Mouse (Mus musculus): Measurements from ENCODE around the gene Tbc1d2b. TPM values are rescaled to one million over a fixed set of nuclear protein-coding genes. Genes with fewer than 3 reads are reported as not detected.

Tbc1d2b gene
- polyA plus RNA-seq, 1 experiment from 2014 or later: 6.7 TPM

GRCm38 (mm10) chr9:90234786-90235185 lies 35.8 kb downstream of the Tbc1d2b start:
- WGBS (ENCODE audit: insufficient replicate concordance): 70% methylated on average over 5 of the region's 5 CpGs
- Histone ChIP-seq H3K27me3 (ENCODE audit: control insufficient read depth, insufficient read depth, low read length) (no peaks in the 10 kb centered on the region), H3K4me1 (ENCODE audit: control insufficient read depth, insufficient read depth, low read length) (peaks cover 15% of the 10 kb centered on the region), H3K9ac (ENCODE audit: low read depth, low read length) (no peak overlapping the region), H3K36me3 (ENCODE audit: control insufficient read depth, insufficient read depth, low read length) (no peaks in the 10 kb centered on the region), H3K27ac (ENCODE audit: low read depth, low read length) (no peak overlapping the region), H3K9me3 (replicated peaks; ENCODE audit: control insufficient read depth, low read length) (no peaks in the 10 kb centered on the region), H3K4me3 (ENCODE audit: low read depth, low read length) (no peak overlapping the region), H3K4me2 (no peak overlapping the region)
- no peak for ATAC-seq (replicated peaks; ENCODE audit: insufficient number of reproducible peaks, low FRiP score, low TSS enrichment)

GRCm38 (mm10) chr9:90233906-90234419 lies 36.6 kb downstream of the Tbc1d2b start:
- Histone ChIP-seq H3K4me1 (ENCODE audit: control insufficient read depth, insufficient read depth, low read length) (peaks cover 15% of the 10 kb centered on the region), H3K36me3 (ENCODE audit: control insufficient read depth, insufficient read depth, low read length) (no peaks in the 10 kb centered on the region), H3K27me3 (ENCODE audit: control insufficient read depth, insufficient read depth, low read length) (no peaks in the 10 kb centered on the region), H3K9me3 (replicated peaks; ENCODE audit: control insufficient read depth, low read length) (no peaks in the 10 kb centered on the region), H3K4me3 (ENCODE audit: low read depth, low read length) (no peak overlapping the region), H3K27ac (ENCODE audit: low read depth, low read length) (no peak overlapping the region), H3K4me2 (no peak overlapping the region), H3K9ac (ENCODE audit: low read depth, low read length) (no peak overlapping the region)
- ATAC-seq (replicated peaks; ENCODE audit: insufficient number of reproducible peaks, low FRiP score, low TSS enrichment): no peak
- WGBS (ENCODE audit: insufficient replicate concordance): 85% methylated on average over 5 of the region's 5 CpGs

DNA sequence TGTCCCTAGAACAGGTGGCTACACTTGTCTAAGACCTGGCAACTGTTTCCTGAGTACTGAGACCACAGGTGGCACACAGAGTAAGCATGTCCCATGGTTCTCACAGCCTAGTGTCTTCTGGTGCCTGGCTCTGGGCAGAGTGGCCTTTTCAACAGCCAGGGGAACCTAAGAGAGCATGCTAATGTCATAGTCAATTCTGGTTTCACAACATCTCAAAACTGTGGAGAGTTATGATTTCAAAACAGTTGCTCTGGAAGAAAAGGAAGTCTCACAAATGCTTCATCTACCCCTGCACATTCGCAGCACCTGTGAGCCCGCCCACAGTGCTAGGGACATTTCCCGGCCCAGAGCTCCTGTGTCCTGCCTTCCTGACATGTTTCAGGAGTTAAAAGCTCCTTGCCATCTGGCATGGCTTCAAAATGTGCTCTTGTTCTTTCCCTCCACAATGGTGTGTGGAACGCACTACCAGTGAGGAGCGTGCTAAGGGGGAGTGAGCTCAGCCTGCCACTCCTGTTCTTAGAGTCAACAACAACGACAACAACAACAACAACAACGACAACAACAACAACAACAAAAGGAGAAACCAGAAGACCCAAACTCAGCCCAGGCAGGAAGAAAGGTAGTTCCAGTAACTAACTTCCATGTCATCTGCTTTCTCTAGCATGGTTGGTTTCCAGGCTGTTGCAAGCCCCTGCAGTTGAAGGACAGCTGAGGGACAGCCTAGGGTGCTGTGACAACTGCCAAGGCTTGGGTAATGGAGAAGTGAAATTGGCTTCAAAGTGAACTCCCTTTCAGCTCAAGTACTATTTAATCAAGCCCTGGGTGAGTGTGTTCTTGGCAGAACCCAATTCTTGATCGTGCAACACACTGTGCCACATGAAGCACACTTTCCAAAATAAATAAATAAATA lies 37.6 kb downstream of the Tbc1d2b start:
- no peaks in the 10 kb centered on the region for H3K9me3 ChIP-seq (replicated peaks; ENCODE audit: control insufficient read depth, low read length)
- H3K27me3 ChIP-seq (ENCODE audit: control insufficient read depth, insufficient read depth, low read length): no peaks in the 10 kb centered on the region
- no peak for ATAC-seq (replicated peaks; ENCODE audit: insufficient number of reproducible peaks, low FRiP score, low TSS enrichment)
- 86% methylated on average over 8 of the region's 8 CpGs for WGBS (ENCODE audit: insufficient replicate concordance)
- H3K9ac ChIP-seq (ENCODE audit: low read depth, low read length): no peak overlapping the region
- no peak overlapping the region for H3K4me2 ChIP-seq
- H3K4me1 ChIP-seq (ENCODE audit: control insufficient read depth, insufficient read depth, low read length): peaks cover 12% of the 10 kb centered on the region
- no peaks in the 10 kb centered on the region for H3K36me3 ChIP-seq (ENCODE audit: control insufficient read depth, insufficient read depth, low read length)
- H3K27ac ChIP-seq (ENCODE audit: low read depth, low read length): no peak overlapping the region
- no peak overlapping the region for H3K4me3 ChIP-seq (ENCODE audit: low read depth, low read length)

DNA sequence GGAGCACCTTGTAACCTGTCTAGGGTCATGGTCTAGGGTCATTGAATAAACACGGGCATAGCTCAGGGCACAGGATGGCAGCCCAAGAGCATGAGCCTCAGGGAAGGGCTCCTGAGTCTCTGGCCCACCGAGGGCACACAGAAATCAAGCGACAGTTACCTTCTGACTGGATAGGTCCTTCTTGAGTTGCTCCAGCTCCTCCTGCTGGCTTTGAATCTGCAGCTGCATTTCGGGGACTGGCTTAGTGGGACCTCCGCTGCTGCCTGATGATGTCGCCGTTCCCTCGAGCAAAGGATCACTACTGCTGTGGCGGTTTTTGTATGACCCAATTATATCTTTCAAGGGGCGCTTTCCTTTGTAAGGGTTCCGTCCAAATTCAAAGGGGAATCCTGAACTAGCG lies 43.4 kb downstream of the Tbc1d2b start:
- Histone ChIP-seq H3K9me3 (replicated peaks; ENCODE audit: control insufficient read depth, low read length) (no peaks in the 10 kb centered on the region), H3K27ac (ENCODE audit: low read depth, low read length) (no peak overlapping the region), H3K27me3 (ENCODE audit: control insufficient read depth, insufficient read depth, low read length) (no peaks in the 10 kb centered on the region), H3K9ac (ENCODE audit: low read depth, low read length) (no peak overlapping the region), H3K4me2 (no peak overlapping the region), H3K36me3 (ENCODE audit: control insufficient read depth, insufficient read depth, low read length) (peaks cover 10% of the 10 kb centered on the region), H3K4me1 (ENCODE audit: control insufficient read depth, insufficient read depth, low read length) (peaks cover 8% of the 10 kb centered on the region; the same call in 1 of the 2 replicates), H3K4me3 (ENCODE audit: low read depth, low read length) (no peak overlapping the region)
- no peak for ATAC-seq (replicated peaks; ENCODE audit: insufficient number of reproducible peaks, low FRiP score, low TSS enrichment)
- WGBS (ENCODE audit: insufficient replicate concordance): 80% methylated on average over 12 of the region's 12 CpGs

GRCm38 (mm10) chr9:90226742-90227096 lies 43.9 kb downstream of the Tbc1d2b start:
- H3K4me2 ChIP-seq: no peak overlapping the region
- H3K27ac ChIP-seq (ENCODE audit: low read depth, low read length): no peak overlapping the region
- WGBS (ENCODE audit: insufficient replicate concordance): 82% methylated on average over 2 of the region's 2 CpGs
- no peak overlapping the region for H3K4me3 ChIP-seq (ENCODE audit: low read depth, low read length)
- no peak; the same call in 1 of the 2 replicates for ATAC-seq (replicated peaks; ENCODE audit: insufficient number of reproducible peaks, low FRiP score, low TSS enrichment)
- peaks cover 8% of the 10 kb centered on the region; the same call in 1 of the 2 replicates for H3K4me1 ChIP-seq (ENCODE audit: control insufficient read depth, insufficient read depth, low read length)
- no peaks in the 10 kb centered on the region for H3K27me3 ChIP-seq (ENCODE audit: control insufficient read depth, insufficient read depth, low read length)
- no peak overlapping the region for H3K9ac ChIP-seq (ENCODE audit: low read depth, low read length)
- peaks cover 10% of the 10 kb centered on the region for H3K36me3 ChIP-seq (ENCODE audit: control insufficient read depth, insufficient read depth, low read length)
- H3K9me3 ChIP-seq (replicated peaks; ENCODE audit: control insufficient read depth, low read length): no peaks in the 10 kb centered on the region

GRCm38 (mm10) chr9:90226081-90226741 lies 44.4 kb downstream of the Tbc1d2b start:
- peaks cover 8% of the 10 kb centered on the region; the same call in 1 of the 2 replicates for H3K4me1 ChIP-seq (ENCODE audit: control insufficient read depth, insufficient read depth, low read length)
- WGBS (ENCODE audit: insufficient replicate concordance): 72% methylated on average over 21 of the region's 21 CpGs
- H3K4me3 ChIP-seq (ENCODE audit: low read depth, low read length): no peak overlapping the region
- peaks cover 10% of the 10 kb centered on the region for H3K36me3 ChIP-seq (ENCODE audit: control insufficient read depth, insufficient read depth, low read length)
- H3K27me3 ChIP-seq (ENCODE audit: control insufficient read depth, insufficient read depth, low read length): no peaks in the 10 kb centered on the region
- ATAC-seq (replicated peaks; ENCODE audit: insufficient number of reproducible peaks, low FRiP score, low TSS enrichment): no peak
- no peaks in the 10 kb centered on the region for H3K9me3 ChIP-seq (replicated peaks; ENCODE audit: control insufficient read depth, low read length)
- no peak overlapping the region for H3K4me2 ChIP-seq
- H3K27ac ChIP-seq (ENCODE audit: low read depth, low read length): no peak overlapping the region
- H3K9ac ChIP-seq (ENCODE audit: low read depth, low read length): no peak overlapping the region

DNA sequence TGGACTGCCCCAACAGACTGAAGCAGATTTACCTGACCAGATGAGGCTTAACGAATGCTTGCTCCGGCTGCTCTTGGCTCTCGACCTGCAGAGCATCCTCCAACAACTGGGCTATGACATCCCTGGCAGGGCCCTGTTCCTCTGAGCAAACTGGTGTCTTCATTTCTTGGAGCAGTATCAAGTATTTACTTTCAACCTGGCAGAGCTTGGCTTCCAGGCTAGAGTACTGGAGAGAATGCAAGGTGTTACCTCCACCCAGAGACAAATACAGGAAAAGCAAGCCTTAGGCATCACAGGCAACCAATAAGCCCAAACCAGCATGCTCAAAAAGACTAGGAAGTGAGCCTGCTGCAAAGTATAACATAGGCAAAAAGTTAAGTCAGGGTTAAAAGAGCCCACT lies 48.3 kb downstream of the Tbc1d2b start:
- ATAC-seq (replicated peaks; ENCODE audit: insufficient number of reproducible peaks, low FRiP score, low TSS enrichment): no peak
- no peak overlapping the region for H3K4me2 ChIP-seq
- no peak overlapping the region for H3K27ac ChIP-seq (ENCODE audit: low read depth, low read length)
- H3K27me3 ChIP-seq (ENCODE audit: control insufficient read depth, insufficient read depth, low read length): no peaks in the 10 kb centered on the region
- no peak overlapping the region for H3K9ac ChIP-seq (ENCODE audit: low read depth, low read length)
- H3K4me1 ChIP-seq (ENCODE audit: control insufficient read depth, insufficient read depth, low read length): peaks cover 11% of the 10 kb centered on the region; the same call in 1 of the 2 replicates
- peaks cover 10% of the 10 kb centered on the region for H3K36me3 ChIP-seq (ENCODE audit: control insufficient read depth, insufficient read depth, low read length)
- H3K9me3 ChIP-seq (replicated peaks; ENCODE audit: control insufficient read depth, low read length): no peaks in the 10 kb centered on the region
- WGBS (ENCODE audit: insufficient replicate concordance): 91% methylated on average over 3 of the region's 3 CpGs
- no peak overlapping the region for H3K4me3 ChIP-seq (ENCODE audit: low read depth, low read length)

DNA sequence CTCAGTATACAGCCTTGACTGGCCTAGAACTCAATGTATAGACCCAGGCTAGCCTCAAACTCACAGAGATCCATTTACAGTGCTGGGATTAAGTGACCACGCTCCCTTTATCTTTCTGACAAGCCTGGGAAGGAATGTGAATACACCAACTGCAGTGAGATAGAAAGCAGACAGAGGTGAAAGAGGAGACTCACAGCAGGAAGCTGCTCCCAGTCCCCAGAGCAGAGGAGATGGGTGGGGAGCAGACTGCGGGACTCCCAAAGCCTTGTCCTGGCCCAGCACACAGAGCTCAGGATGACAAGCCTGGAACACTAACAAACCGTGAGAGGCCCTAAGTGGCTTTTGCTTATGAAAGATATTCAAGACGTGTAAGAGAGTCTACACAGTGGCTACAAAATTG lies 53.1 kb downstream of the Tbc1d2b start:
- Histone ChIP-seq H3K27me3 (ENCODE audit: control insufficient read depth, insufficient read depth, low read length) (no peaks in the 10 kb centered on the region), H3K27ac (ENCODE audit: low read depth, low read length) (no peak overlapping the region), H3K4me3 (ENCODE audit: low read depth, low read length) (no peak overlapping the region), H3K9me3 (replicated peaks; ENCODE audit: control insufficient read depth, low read length) (no peaks in the 10 kb centered on the region), H3K9ac (ENCODE audit: low read depth, low read length) (no peak overlapping the region), H3K4me2 (no peak overlapping the region), H3K36me3 (ENCODE audit: control insufficient read depth, insufficient read depth, low read length) (no peaks in the 10 kb centered on the region; the same call in 1 of the 2 replicates), H3K4me1 (ENCODE audit: control insufficient read depth, insufficient read depth, low read length) (peaks cover 25% of the 10 kb centered on the region; the same call in 1 of the 2 replicates)
- WGBS (ENCODE audit: insufficient replicate concordance): 22% methylated on average over 4 of the region's 4 CpGs
- ATAC-seq (replicated peaks; ENCODE audit: insufficient number of reproducible peaks, low FRiP score, low TSS enrichment): no peak; the same call in 1 of the 2 replicates
